Mouse (Mus musculus) urinary bladder, postnatal 10 days (tissue): ENCODE data around the gene Mau2.

Source experiments
- DNase-seq: peaks from one replicate; pipeline ENCODE4 v3.0.0; 2022; ENCODE audit warnings: low spot score

Mau2 gene

DNA sequence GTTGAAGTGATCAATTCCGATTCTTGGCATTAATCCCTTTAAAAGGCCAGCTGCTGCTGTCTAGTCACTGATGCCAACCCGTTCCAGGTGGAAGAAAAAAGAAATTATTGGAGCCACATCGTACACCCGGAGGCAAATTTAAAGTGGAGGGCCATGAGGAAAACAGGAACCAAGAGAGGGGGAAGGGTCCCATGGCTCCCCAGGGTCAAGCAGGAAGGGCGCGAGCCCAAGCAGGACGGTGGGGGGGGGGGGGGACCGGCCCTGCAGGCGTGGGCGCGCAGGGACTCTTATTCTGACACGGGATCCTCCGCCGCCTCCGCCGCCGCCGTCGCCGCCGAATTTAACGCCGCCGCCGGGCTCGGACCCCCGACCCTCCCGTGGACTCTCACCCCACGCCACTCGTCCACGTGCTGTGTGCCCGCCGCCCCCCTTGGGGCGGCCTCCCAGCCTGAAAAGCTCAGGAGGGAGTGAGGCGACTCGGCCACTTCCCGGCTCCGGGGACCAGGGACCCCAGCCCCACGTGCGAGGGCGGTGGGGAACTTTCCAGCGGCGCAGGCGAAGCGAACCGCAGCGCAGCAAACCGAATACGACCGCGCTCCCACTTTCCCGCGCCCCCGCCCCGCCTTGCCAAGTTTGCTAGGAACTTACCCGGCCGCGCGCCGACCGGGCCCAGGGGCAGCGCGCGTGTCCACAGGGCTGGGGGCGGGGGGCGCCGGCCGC is 68.9 kb downstream of the Mau2 start:
- DNase-seq = no peak

DNA sequence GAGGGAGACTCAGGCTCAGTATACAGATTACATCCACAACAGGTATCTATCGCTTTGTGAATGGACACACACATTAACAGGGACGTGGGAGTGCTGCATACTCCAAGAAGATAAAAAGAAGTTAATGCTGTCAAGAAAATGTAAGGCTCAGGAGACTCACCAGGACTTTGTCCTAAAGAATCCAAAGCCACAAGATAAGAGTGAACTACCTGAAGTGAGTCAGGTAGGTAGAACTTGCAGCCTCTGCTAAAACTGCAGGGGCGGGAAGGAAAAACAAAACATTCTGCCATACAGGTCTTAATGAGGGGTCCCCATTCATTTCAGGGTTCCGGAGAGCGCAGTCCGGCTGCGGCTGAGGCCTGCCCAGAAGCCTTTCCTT is 69.5 kb downstream of the Mau2 start:
- DNase-seq = no peak

DNA sequence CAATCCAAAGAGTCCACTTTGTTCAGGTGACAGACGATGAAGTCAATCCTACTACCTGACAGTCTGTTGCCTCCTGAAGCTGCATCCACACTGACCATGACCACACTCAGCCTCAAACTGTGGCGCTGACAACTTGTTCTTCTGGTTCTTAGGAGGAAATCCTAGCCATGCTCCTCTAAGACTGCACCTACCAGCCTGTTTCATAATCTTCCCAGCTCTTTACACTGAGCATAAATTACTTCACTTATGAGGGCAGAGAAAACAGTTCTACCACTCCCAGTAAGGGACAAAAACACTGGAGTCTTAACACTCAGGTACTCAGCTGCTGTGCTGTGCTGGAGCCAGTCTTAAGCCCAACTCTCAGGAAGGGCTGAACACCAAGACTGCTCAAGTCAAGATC is 71.7 kb downstream of the Mau2 start:
- no peak for DNase-seq

DNA sequence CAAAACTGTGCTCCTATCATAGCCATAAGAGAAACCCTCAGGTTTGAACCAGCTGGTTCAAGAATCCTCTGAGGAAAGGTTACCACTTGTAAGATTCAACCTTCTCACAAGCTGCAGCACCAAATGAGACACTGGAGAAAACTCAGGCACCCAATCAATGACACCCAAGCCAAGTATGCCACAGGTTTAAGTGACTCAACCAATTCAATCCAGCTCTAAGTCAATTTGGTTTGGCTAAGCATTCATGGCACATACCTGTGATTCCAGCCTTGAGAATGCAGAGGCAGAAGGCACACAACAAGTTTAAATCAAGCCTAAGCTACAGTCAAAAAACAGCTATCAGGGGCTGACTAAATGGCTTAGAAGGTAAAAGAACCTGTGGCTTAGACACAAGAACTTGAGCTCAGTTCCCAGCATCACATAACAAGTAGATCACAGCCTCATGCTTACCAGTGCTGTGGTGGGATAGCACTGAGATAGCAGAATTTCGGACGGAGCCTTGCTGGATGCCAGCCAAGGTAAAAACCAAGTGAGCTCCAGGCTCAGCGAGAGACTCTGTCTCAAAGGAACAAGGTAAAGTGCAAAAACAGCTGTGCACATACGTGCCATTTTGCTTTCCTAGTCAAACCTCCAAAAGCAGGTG is 75.1 kb downstream of the Mau2 start:
- DNase-seq = no peak
